Mouse (Mus musculus) forebrain, embryonic 12.5 days (tissue): Measurements from ENCODE around the gene Galc. TPM values are rescaled to one million over a fixed set of nuclear protein-coding genes. Genes with fewer than 3 reads are reported as not detected.

Experiments used
- ATAC-seq: fragments of 200-750 bp; cut with Nextera tagmentation; 2 replicates; pipeline ENCODE4 v1.8.0; 2017; ENCODE audit warnings: moderate TSS enrichment; ENCODE audit not compliant: low FRiP score
- H3K27ac ChIP-seq: fragments of 300-500 bp; sonication (generic); 2 replicates; pipeline ENCODE4 v1.5.1; 2016; ENCODE audit warnings: mild to moderate bottlenecking
- H3K27me3 ChIP-seq: fragments of 300-500 bp; sonication (generic); 2 replicates; pipeline ENCODE4 v1.6.1; 2016; ENCODE audit warnings: mild to moderate bottlenecking
- H3K36me3 ChIP-seq: fragments of 300-500 bp; sonication (generic); replicated peaks from 2 replicates; pipeline ENCODE4 v1.6.1; 2016; ENCODE audit warnings: mild to moderate bottlenecking
- H3K4me1 ChIP-seq: fragments of 300-500 bp; sonication (generic); 2 replicates; pipeline ENCODE4 v1.6.1; 2016
- H3K4me2 ChIP-seq: fragments of 300-500 bp; sonication (generic); 2 replicates; pipeline ENCODE4 v1.6.1; 2016; ENCODE audit warnings: mild to moderate bottlenecking, moderate library complexity
- H3K4me3 ChIP-seq: fragments of 300-500 bp; sonication (generic); replicated peaks from 2 replicates; pipeline ENCODE4 v1.5.1; 2016; ENCODE audit warnings: mild to moderate bottlenecking
- H3K9ac ChIP-seq: fragments of 300-500 bp; sonication (generic); 2 replicates; pipeline ENCODE4 v1.6.1; 2016; ENCODE audit warnings: mild to moderate bottlenecking
- H3K9me3 ChIP-seq: fragments of 300-500 bp; sonication (generic); 2 replicates; pipeline ENCODE4 v1.6.1; 2016
- WGBS: fragments of 180-500 bp; shearing (Covaris S2); methylation state at CpG from one replicate; pipeline ENCODE4 v1.1.7; 2016; 5-methylcytosine and 5-hydroxymethylcytosine counted together
- polyA plus RNA-seq: library from polyadenylated mRNA; unstranded; fragments of >200 nt; fragmentation: Nextera tagmentation; extraction: Ambion mirVana; gene quantifications from 2 replicates; pipeline ENCODE4 v1.2.1, GENCODE M21; 2016

Galc gene
- polyA plus RNA-seq, 1 experiment from 2014 or later: 14.2 TPM

DNA sequence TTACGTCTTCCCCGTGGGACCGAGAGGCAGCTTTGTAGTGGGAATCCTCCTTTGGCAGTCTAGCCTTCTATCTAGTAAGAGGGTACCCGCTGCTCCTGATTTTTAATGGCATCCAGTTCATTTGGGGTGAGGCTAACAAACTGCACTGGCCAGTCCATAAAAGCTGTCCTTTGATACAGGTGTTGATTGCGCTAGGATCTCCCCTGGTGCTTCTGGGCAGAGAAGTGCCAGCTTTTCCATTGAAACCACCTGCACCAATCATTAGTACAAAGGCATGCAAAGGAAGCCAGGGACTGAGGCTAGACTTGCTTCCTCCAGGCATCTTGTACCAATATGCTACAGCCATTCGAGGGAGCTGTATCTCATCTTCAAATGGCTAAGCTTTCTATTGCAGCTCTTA is 98.4 kb downstream of the Galc start:
- Histone ChIP-seq H3K4me3 (no peak overlapping the region), H3K36me3 (no peaks in the 10 kb centered on the region), H3K27ac (no peak overlapping the region), H3K27me3 (no peaks in the 10 kb centered on the region), H3K9ac (no peak overlapping the region), H3K9me3 (no peaks in the 10 kb centered on the region), H3K4me1 (no peaks in the 10 kb centered on the region), H3K4me2 (no peak overlapping the region)
- no peak for ATAC-seq
- WGBS: 85% methylated on average over 6 of the region's 6 CpGs

Other genes with a start within 250 kb of the Galc start
- gene Gpr65, start 9.2 kb upstream of the Galc start, polyA plus RNA-seq: 0.23 and 0.28 TPM in 2 replicates